Mouse (Mus musculus): Measurements from ENCODE around the gene Msh5. TPM values are rescaled to one million over a fixed set of nuclear protein-coding genes. Genes with fewer than 3 reads are reported as not detected.

The Msh5 gene
- total and polyA plus RNA-seq, 3 experiments, result 26.3 to 29.0 TPM; not detected in 1

- no peak overlapping the region for H3K4me3 ChIP-seq (ENCODE audit: control insufficient read depth in 1 of 2, insufficient read depth in 1 of 2, low read depth in 2 of 2, low read length in 2 of 2)
- H3K9ac ChIP-seq (ENCODE audit: control insufficient read depth, low read depth, low read length, poor library complexity, severe bottlenecking), result no peak overlapping the region
- H3K79me2 ChIP-seq (ENCODE audit: control insufficient read depth, insufficient read depth, low read length, poor library complexity), result no peaks in the 10 kb centered on the region
- H3K27ac ChIP-seq (ENCODE audit: control insufficient read depth, low read depth, low read length), result 0 out of 2 replicates have a peak overlapping the region, but pooled peaks have one; percentile 13
- TF ChIP-seq MEF2A (IDR thresholded peaks at IDR 0.05; ENCODE audit: extremely low read depth, insufficient replicate concordance, low read depth, low read length, poor library complexity, severe bottlenecking), result no peak
- TF ChIP-seq MAFK (IDR thresholded peaks at IDR 0.05; ENCODE audit: borderline replicate concordance, low read depth, low read length), result no peak
- TF ChIP-seq TBP (IDR thresholded peaks at IDR 0.05; ENCODE audit: low read depth, low read length), result no peak
- TF ChIP-seq ETS1 (IDR thresholded peaks at IDR 0.05; ENCODE audit: low read depth, low read length), result no peak
- no peak for TF ChIP-seq ZMIZ1 (IDR thresholded peaks at IDR 0.05; ENCODE audit: low read depth, low read length)
- TF ChIP-seq E2F4 (IDR thresholded peaks at IDR 0.05; ENCODE audit: borderline replicate concordance, low read depth, low read length), result no peak
- TF ChIP-seq GATA1 (IDR thresholded peaks at IDR 0.05; ENCODE audit: low read depth, low read length), result no peak
- no peak for TF ChIP-seq USF1 (IDR thresholded peaks at IDR 0.05; ENCODE audit: low read depth, low read length)
- TF ChIP-seq CHD1 (IDR thresholded peaks at IDR 0.05; ENCODE audit: low read depth, low read length), result no peak
- TF ChIP-seq ZKSCAN1 (IDR thresholded peaks at IDR 0.05; ENCODE audit: low read depth, low read length), result no peak
- no peak for TF ChIP-seq JUND (IDR thresholded peaks at IDR 0.05; ENCODE audit: low read depth, low read length)
- TF ChIP-seq EP300 (IDR thresholded peaks at IDR 0.05; ENCODE audit: low read depth in 1 of 2, low read length in 2 of 2), result no peak
- no peak for TF ChIP-seq POLR2AphosphoS2 (IDR thresholded peaks at IDR 0.05; ENCODE audit: low read length)
- TF ChIP-seq NELFE (IDR thresholded peaks at IDR 0.05; ENCODE audit: low read depth, low read length), result no peak
- TF ChIP-seq MXI1 (IDR thresholded peaks at IDR 0.05; ENCODE audit: low read depth, low read length), result no peak
- no peak for TF ChIP-seq HCFC1 (IDR thresholded peaks at IDR 0.05; ENCODE audit: low read depth, low read length)
- TF ChIP-seq RCOR1 (IDR thresholded peaks at IDR 0.05; ENCODE audit: low read depth, low read length), result no peak
- peaks cover 0 to 44% of the 10 kb centered on the region in 2 experiments; a peak in 2 of 4 replicates for H3K36me3 ChIP-seq (ENCODE audit: control insufficient read depth in 1 of 2, insufficient read depth in 2 of 2, low read length in 2 of 2)
- H3K4me1 ChIP-seq (ENCODE audit: control insufficient read depth in 1 of 2, insufficient read depth in 2 of 2, low read length in 2 of 2), result peaks cover 20 to 58% of the 10 kb centered on the region in 2 experiments
- H3K27me3 ChIP-seq (ENCODE audit: control insufficient read depth in 1 of 2, insufficient read depth in 2 of 2, low read length in 2 of 2), result no peaks in the 10 kb centered on the region
- no peaks in the 10 kb centered on the region for H3K9me3 ChIP-seq (replicated peaks; ENCODE audit: insufficient read depth, low read length)
- DNase-seq (ENCODE audit: low read depth, low spot score), result no peak
Measured at GRCm38 (mm10) chr17:35082841-35083576, 36.5 kb upstream of the Msh5 start.

DNA sequence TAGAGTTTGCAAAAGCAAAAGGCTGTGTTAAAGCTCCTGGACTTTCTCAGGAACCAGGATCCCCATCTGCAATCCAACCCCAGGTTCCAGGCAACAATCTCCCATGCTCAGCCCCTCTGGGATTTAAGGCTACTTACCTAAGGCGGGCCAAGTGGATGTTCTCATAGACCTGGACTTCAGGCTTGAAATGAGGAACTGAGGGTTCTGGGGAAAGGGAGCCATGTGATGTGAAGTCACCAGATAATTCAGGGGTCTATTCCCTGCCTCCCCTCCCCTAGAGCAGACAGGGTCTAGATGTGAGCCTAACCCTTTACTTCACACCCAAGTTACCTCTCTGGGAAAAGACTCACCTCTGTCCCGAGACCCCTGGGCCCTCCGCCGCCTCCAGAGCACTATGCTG, 34.2 kb upstream of the Msh5 start:
- Histone ChIP-seq H3K4me3 (ENCODE audit: control insufficient read depth in 1 of 2, insufficient read depth in 1 of 2, low read depth in 2 of 2, low read length in 2 of 2) (peak overlapping the region in 1 of 2 experiments; percentile 2; a peak in 1 of 4 replicates), H3K9ac (ENCODE audit: control insufficient read depth, low read depth, low read length, poor library complexity, severe bottlenecking) (peak overlapping the region; percentile 50), H3K9me3 (replicated peaks; ENCODE audit: insufficient read depth, low read length) (no peaks in the 10 kb centered on the region), H3K36me3 (ENCODE audit: control insufficient read depth in 1 of 2, insufficient read depth in 2 of 2, low read length in 2 of 2) (peaks cover 0 to 42% of the 10 kb centered on the region in 2 experiments; a peak in 2 of 4 replicates), H3K27ac (ENCODE audit: control insufficient read depth, low read depth, low read length) (peak overlapping the region; percentile 94), H3K27me3 (ENCODE audit: control insufficient read depth in 1 of 2, insufficient read depth in 2 of 2, low read length in 2 of 2) (no peaks in the 10 kb centered on the region), H3K79me2 (ENCODE audit: control insufficient read depth, insufficient read depth, low read length, poor library complexity) (no peaks in the 10 kb centered on the region), H3K4me1 (ENCODE audit: control insufficient read depth in 1 of 2, insufficient read depth in 2 of 2, low read length in 2 of 2) (peaks cover 20 to 56% of the 10 kb centered on the region in 2 experiments)
- DNase-seq (ENCODE audit: low read depth, low spot score), result peak; percentile 73
- no peak for TF ChIP-seq POLR2AphosphoS2 (IDR thresholded peaks at IDR 0.05; ENCODE audit: low read length)
- TF ChIP-seq NELFE (IDR thresholded peaks at IDR 0.05; ENCODE audit: low read depth, low read length), result no peak
- 0 out of 2 replicates have a peak, but pooled peaks have one; percentile 6 for TF ChIP-seq ETS1 (IDR thresholded peaks at IDR 0.05; ENCODE audit: low read depth, low read length)
- no peak for TF ChIP-seq E2F4 (IDR thresholded peaks at IDR 0.05; ENCODE audit: borderline replicate concordance, low read depth, low read length)
- TF ChIP-seq TAL1 (IDR thresholded peaks at IDR 0.05; ENCODE audit: low read length), result 0 out of 2 replicates have a peak, but pooled peaks have one; percentile 25
- TF ChIP-seq EP300 (IDR thresholded peaks at IDR 0.05; ENCODE audit: low read depth in 1 of 2, low read length in 2 of 2), result no peak; a peak in 1 of 4 replicates
- peak; percentile 71 for TF ChIP-seq USF1 (IDR thresholded peaks at IDR 0.05; ENCODE audit: low read depth, low read length)
- TF ChIP-seq ZC3H11A (IDR thresholded peaks at IDR 0.05; ENCODE audit: low read depth, low read length), result no peak
- TF ChIP-seq MAX (IDR thresholded peaks at IDR 0.05; ENCODE audit: low read length), result peak; percentile 30; the same call in 1 of the 2 replicates

Data from MEL (cell line).